Mouse (Mus musculus) retina, postnatal 1 day (tissue): ENCODE measurements at regions not wholly inside any gene's neighbourhood (a gene's known extent, or its start where the extent isn't known, plus 50 kb on each side); places are given as distances from the start of the nearest gene placed in this dataset.
"Not testable (repeated sequence)": the region's sequence is repeated elsewhere in the genome, so short reads cannot be mapped to it uniquely, and the experiment has no call there.

Source experiments
- DNase-seq: peaks from one replicate; pipeline ENCODE4 v3.0.0-alpha.2; 2012

- no peak for DNase-seq
These were observed 132.6 kb upstream of the Klf4 start for GRCm38 (mm10) chr4:55664822-55665221.

- DNase-seq, result peak; percentile 60
These were observed 131.6 kb upstream of the Klf4 start for GRCm38 (mm10) chr4:55663856-55664255.

- no peak for DNase-seq
These were observed 129.8 kb upstream of the Klf4 start for GRCm38 (mm10) chr4:55662041-55662440.

- no peak for DNase-seq
These were observed 126.6 kb upstream of the Klf4 start for GRCm38 (mm10) chr4:55658904-55659303.

GRCm38 (mm10) chr4:55655329-55655728, 123.1 kb upstream of the Klf4 start:
- no peak for DNase-seq

- no peak for DNase-seq
These were observed 120.4 kb upstream of the Klf4 start for GRCm38 (mm10) chr4:55652628-55653027.

GRCm38 (mm10) chr4:55651811-55652410, 119.6 kb upstream of the Klf4 start:
- peak; percentile 54 for DNase-seq

GRCm38 (mm10) chr4:55651051-55651763, 118.9 kb upstream of the Klf4 start:
- peak; percentile 87 for DNase-seq

- DNase-seq, result no peak
These were observed 117.9 kb upstream of the Klf4 start for GRCm38 (mm10) chr4:55650186-55650585.

- DNase-seq, result no peak
These were observed 116.1 kb upstream of the Klf4 start for GRCm38 (mm10) chr4:55648376-55648775.

- DNase-seq, result no peak
These were observed 113.2 kb upstream of the Klf4 start for GRCm38 (mm10) chr4:55645432-55645831.

- no peak for DNase-seq
These were observed 112.6 kb upstream of the Klf4 start for GRCm38 (mm10) chr4:55644895-55645294.

- DNase-seq, result no peak
These were observed 102.8 kb upstream of the Klf4 start for GRCm38 (mm10) chr4:55634946-55635511.

GRCm38 (mm10) chr4:55631157-55631556, 98.9 kb upstream of the Klf4 start:
- no peak for DNase-seq

GRCm38 (mm10) chr4:55630215-55630614, 97.9 kb upstream of the Klf4 start:
- not testable (repeated sequence) for DNase-seq

- DNase-seq, result no peak
These were observed 92.5 kb upstream of the Klf4 start for GRCm38 (mm10) chr4:55624779-55625178.

- no peak for DNase-seq
These were observed 91.0 kb upstream of the Klf4 start for GRCm38 (mm10) chr4:55623151-55623760.

GRCm38 (mm10) chr4:55622651-55623050, 90.4 kb upstream of the Klf4 start:
- no peak for DNase-seq

GRCm38 (mm10) chr4:55619891-55620290, 87.6 kb upstream of the Klf4 start:
- DNase-seq, result no peak

GRCm38 (mm10) chr4:55615808-55616207, 83.5 kb upstream of the Klf4 start:
- no peak for DNase-seq

GRCm38 (mm10) chr4:55613523-55613922, 81.3 kb upstream of the Klf4 start:
- DNase-seq, result no peak

- DNase-seq, result no peak
These were observed 78.7 kb upstream of the Klf4 start for GRCm38 (mm10) chr4:55610998-55611397.

- DNase-seq, result no peak
These were observed 76.9 kb upstream of the Klf4 start for GRCm38 (mm10) chr4:55609214-55609613.

- no peak for DNase-seq
These were observed 73.3 kb upstream of the Klf4 start for GRCm38 (mm10) chr4:55605541-55605940.
